Mouse (Mus musculus) spleen, adult 2 months (tissue): ENCODE results near the gene Kif5c. TPM values are rescaled to one million over a fixed set of nuclear protein-coding genes. Genes with fewer than 3 reads are reported as not detected.

Experiments
- DNase-seq, 2 experiments: peaks; one replicate each; pipeline versions ENCODE4 v3.0.0 to v3.0.0-alpha.2; 2012 to 2021; ENCODE audit warnings: low spot score in 2 of 2, low read depth in 1 of 2
- H3K27ac ChIP-seq: fragments of 200-500 bp; 2 replicates; pipeline ENCODE4 v1.5.1; 2012; ENCODE audit warnings: low read length, inconsistent platforms; ENCODE audit not compliant: insufficient read depth
- H3K27me3 ChIP-seq: fragments of 200-500 bp; 2 replicates; pipeline ENCODE4 v1.6.1; 2012; ENCODE audit warnings: mild to moderate bottlenecking, moderate library complexity, low read length, inconsistent platforms; ENCODE audit not compliant: control insufficient read depth, insufficient read depth
- H3K36me3 ChIP-seq: fragments of 200-500 bp; 2 replicates; pipeline ENCODE4 v1.6.1; 2012; ENCODE audit warnings: mild to moderate bottlenecking, low read length, inconsistent platforms; ENCODE audit not compliant: control insufficient read depth, insufficient read depth
- H3K4me1 ChIP-seq: fragments of 200-500 bp; 2 replicates; pipeline ENCODE4 v1.6.1; 2011; ENCODE audit warnings: inconsistent platforms; ENCODE audit not compliant: control insufficient read depth, insufficient read depth, insufficient read length
- H3K4me3 ChIP-seq: fragments of 200-500 bp; 2 replicates; pipeline ENCODE4 v1.5.1; 2011; ENCODE audit warnings: mild to moderate bottlenecking, inconsistent platforms; ENCODE audit not compliant: insufficient read depth, insufficient read length; ENCODE audit errors: extremely low read depth
- CTCF ChIP-seq: fragments of 200-500 bp; IDR thresholded peaks from 2 replicates; pipeline ENCODE4 v1.5.1; 2011; ENCODE audit warnings: mild to moderate bottlenecking, inconsistent platforms; ENCODE audit not compliant: insufficient read depth, insufficient read length, insufficient replicate concordance; ENCODE audit errors: extremely low read depth
- POLR2A ChIP-seq: fragments of 200-500 bp; IDR thresholded peaks from 2 replicates; pipeline ENCODE4 v1.6.1; 2011; ENCODE audit warnings: low read depth, low read length, inconsistent platforms
- WGBS: fragments of 180-500 bp; shearing (Covaris S2); methylation state at CpG from one replicate; pipeline ENCODE4 v1.1.7; 2018; 5-methylcytosine and 5-hydroxymethylcytosine counted together
- polyA plus RNA-seq: library from polyadenylated mRNA; depleted of rRNA; stranded (reverse); fragments of >200 nt; gene quantifications from 2 replicates; pipeline ENCODE4 v1.2.3, GENCODE M21; 2012

Kif5c gene
- polyA plus RNA-seq, 1 experiment, result 0.21 TPM

GRCm38 (mm10) chr2:49717437-49718116 is 98.5 kb downstream of the Kif5c start:
- no peak for TF ChIP-seq POLR2A
- no peak for TF ChIP-seq CTCF
- H3K27me3 ChIP-seq, result no peaks in the 10 kb centered on the region
- H3K27ac ChIP-seq, result no peak overlapping the region
- no peak overlapping the region for H3K4me3 ChIP-seq
- no peak for DNase-seq
- 94% methylated on average over 18 of the region's 18 CpGs for WGBS
- H3K36me3 ChIP-seq, result no peaks in the 10 kb centered on the region
- H3K4me1 ChIP-seq, result no peaks in the 10 kb centered on the region

- DNase-seq, result no peak
- H3K27me3 ChIP-seq, result no peaks in the 10 kb centered on the region
- TF ChIP-seq CTCF (no peak), POLR2A (no peak)
- H3K4me3 ChIP-seq, result no peak overlapping the region
- no peaks in the 10 kb centered on the region for H3K4me1 ChIP-seq
- H3K36me3 ChIP-seq, result no peaks in the 10 kb centered on the region
- WGBS, result 71% methylated on average over 3 of the region's 3 CpGs
- no peak overlapping the region for H3K27ac ChIP-seq
Observed at GRCm38 (mm10) chr2:49718492-49718891, 99.4 kb downstream of the Kif5c start.

- Histone ChIP-seq H3K36me3 (no peaks in the 10 kb centered on the region), H3K4me3 (no peak overlapping the region), H3K27me3 (no peaks in the 10 kb centered on the region), H3K4me1 (no peaks in the 10 kb centered on the region), H3K27ac (no peak overlapping the region)
- 81% methylated on average over 8 of the region's 8 CpGs for WGBS
- TF ChIP-seq CTCF, result no peak
- no peak for TF ChIP-seq POLR2A
- DNase-seq, result no peak
Observed at GRCm38 (mm10) chr2:49718935-49719850, 100.1 kb downstream of the Kif5c start.

GRCm38 (mm10) chr2:49719854-49720253 is 100.8 kb downstream of the Kif5c start:
- TF ChIP-seq POLR2A (no peak), CTCF (no peak)
- Histone ChIP-seq H3K27me3 (no peaks in the 10 kb centered on the region), H3K27ac (no peak overlapping the region), H3K4me3 (no peak overlapping the region), H3K4me1 (no peaks in the 10 kb centered on the region), H3K36me3 (no peaks in the 10 kb centered on the region)
- 12% methylated on average over 6 of the region's 6 CpGs for WGBS
- no peak for DNase-seq

GRCm38 (mm10) chr2:49720343-49720742 is 101.2 kb downstream of the Kif5c start:
- Histone ChIP-seq H3K27me3 (no peaks in the 10 kb centered on the region), H3K4me1 (no peaks in the 10 kb centered on the region), H3K27ac (no peak overlapping the region), H3K36me3 (no peaks in the 10 kb centered on the region), H3K4me3 (no peak overlapping the region)
- no peak for DNase-seq
- WGBS, result 42% methylated on average over 9 of the region's 9 CpGs
- no peak for TF ChIP-seq CTCF
- TF ChIP-seq POLR2A, result no peak

- Histone ChIP-seq H3K27me3 (no peaks in the 10 kb centered on the region), H3K4me1 (no peaks in the 10 kb centered on the region), H3K27ac (no peak overlapping the region), H3K36me3 (no peaks in the 10 kb centered on the region), H3K4me3 (no peak overlapping the region)
- 87% methylated on average over 9 of the region's 9 CpGs for WGBS
- TF ChIP-seq POLR2A, result no peak
- TF ChIP-seq CTCF, result no peak
- no peak for DNase-seq
Observed at GRCm38 (mm10) chr2:49722331-49722730, 103.2 kb downstream of the Kif5c start.

- 79% methylated on average over 13 of the region's 13 CpGs for WGBS
Observed at GRCm38 (mm10) chr2:49722983-49723382, 103.9 kb downstream of the Kif5c start.

More at GRCm38 (mm10) chr2:49722983-49723382, 103.9 kb downstream of the Kif5c start:
- Histone ChIP-seq H3K4me1 (no peaks in the 10 kb centered on the region), H3K27ac (no peak overlapping the region), H3K4me3 (no peak overlapping the region), H3K36me3 (no peaks in the 10 kb centered on the region), H3K27me3 (no peaks in the 10 kb centered on the region)
- TF ChIP-seq POLR2A (no peak), CTCF (no peak)
- DNase-seq, result no peak
